Mouse (Mus musculus) thymus, postnatal 25 days (tissue): ENCODE results near the gene Nhej1.

Source experiments
- DNase-seq: peaks from one replicate; pipeline ENCODE4 v3.0.0; 2022

The Nhej1 gene

DNA sequence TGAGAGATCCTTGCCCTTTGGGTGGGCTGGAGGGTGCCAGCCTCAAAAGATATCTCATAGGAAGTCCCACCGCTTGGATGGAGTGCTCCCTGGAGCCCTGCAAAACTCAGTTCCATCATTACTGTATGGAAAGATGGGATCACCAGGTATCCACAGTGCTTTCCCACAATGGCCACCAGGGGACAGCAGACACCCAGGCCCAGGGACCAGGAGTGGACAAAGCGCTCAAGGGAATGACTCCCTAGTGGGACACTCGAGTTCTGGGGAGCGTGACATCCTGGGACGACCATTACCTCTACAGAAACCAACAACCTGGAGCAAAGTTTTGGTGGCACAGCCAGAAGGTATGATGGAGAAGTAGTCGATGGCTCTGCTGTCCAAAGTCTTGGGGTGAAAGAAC lies 198.3 kb downstream of the Nhej1 start:
- DNase-seq, result no peak

DNA sequence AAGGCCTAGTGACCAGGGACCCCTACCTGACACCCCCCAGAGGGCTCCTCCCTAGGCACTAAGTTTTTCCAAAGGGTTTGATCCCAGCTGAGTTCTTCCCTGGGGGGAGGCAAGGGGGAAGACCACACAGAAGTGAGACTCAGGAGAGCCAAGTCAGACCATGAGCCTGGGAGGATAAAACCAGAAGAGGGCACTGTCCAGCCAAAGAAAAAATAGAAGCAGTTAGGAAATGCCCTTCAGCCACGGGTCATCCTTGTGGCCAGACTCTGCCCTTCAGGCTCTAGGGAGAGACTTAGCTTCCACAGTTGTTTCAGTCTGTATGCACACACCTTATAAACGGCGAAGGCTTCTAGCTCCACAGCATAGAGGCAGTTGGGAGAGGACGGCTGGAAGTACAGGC lies 200.5 kb downstream of the Nhej1 start:
- DNase-seq, result no peak
